Mouse (Mus musculus) limb, embryonic 14.5 days (tissue): ENCODE measurements at regions not wholly inside any gene's neighbourhood (a gene's known extent, or its start where the extent isn't known, plus 50 kb on each side); places are given as distances from the start of the nearest gene placed in this dataset.
"Not testable (repeated sequence)": the region's sequence is repeated elsewhere in the genome, so short reads cannot be mapped to it uniquely, and the experiment has no call there.

ENCODE experiments used
- ATAC-seq: fragments of 200-750 bp; cut with Nextera tagmentation; 2 replicates; pipeline ENCODE4 v1.8.0; 2017; ENCODE audit warnings: low read depth, moderate number of reproducible peaks, moderate TSS enrichment; ENCODE audit not compliant: low FRiP score
- DNase-seq: peaks from one replicate; pipeline ENCODE4 v3.0.0-alpha.2; 2015; ENCODE audit warnings: low spot score
- H3K27ac ChIP-seq: fragments of 300-500 bp; sonication (generic); replicated peaks from 2 replicates; pipeline ENCODE4 v1.5.1; 2014; ENCODE audit warnings: low read depth, mild to moderate bottlenecking, low read length, moderate library complexity, mixed read lengths
- H3K27me3 ChIP-seq: fragments of 300-500 bp; sonication (generic); 2 replicates; pipeline ENCODE4 v1.6.1; 2014; ENCODE audit warnings: low read length, mixed read lengths; ENCODE audit not compliant: control insufficient read depth, insufficient read depth
- H3K36me3 ChIP-seq: fragments of 300-500 bp; sonication (generic); 2 replicates; pipeline ENCODE4 v1.6.1; 2014; ENCODE audit warnings: mild to moderate bottlenecking, low read length, moderate library complexity, mixed read lengths; ENCODE audit not compliant: control insufficient read depth, insufficient read depth
- H3K4me1 ChIP-seq: fragments of 300-500 bp; sonication (generic); 2 replicates; pipeline ENCODE4 v1.6.1; 2014; ENCODE audit warnings: antibody characterized with exemption, low read length, mixed read lengths; ENCODE audit not compliant: control insufficient read depth, insufficient read depth
- H3K4me2 ChIP-seq: fragments of 300-500 bp; sonication (generic); replicated peaks from 2 replicates; pipeline ENCODE4 v1.6.1; 2014; ENCODE audit warnings: low read depth, mild to moderate bottlenecking, low read length, moderate library complexity; ENCODE audit not compliant: severe bottlenecking
- H3K4me3 ChIP-seq: fragments of 300-500 bp; sonication (generic); replicated peaks from 2 replicates; pipeline ENCODE4 v1.5.1; 2014; ENCODE audit warnings: low read length
- H3K9ac ChIP-seq: fragments of 300-500 bp; sonication (generic); 2 replicates; pipeline ENCODE4 v1.6.1; 2014; ENCODE audit warnings: mild to moderate bottlenecking, low read depth, low read length, moderate library complexity; ENCODE audit not compliant: severe bottlenecking
- H3K9me3 ChIP-seq: fragments of 300-500 bp; sonication (generic); 2 replicates; pipeline ENCODE4 v1.6.1; 2016; ENCODE audit warnings: low read length; ENCODE audit not compliant: control insufficient read depth
- POLR2A ChIP-seq: fragments of 200-500 bp; IDR thresholded peaks from 2 replicates; pipeline ENCODE4 v1.8.0; 2012; ENCODE audit warnings: inconsistent platforms, mild to moderate bottlenecking, moderate library complexity, borderline replicate concordance; ENCODE audit not compliant: insufficient read depth, insufficient read length; ENCODE audit errors: extremely low read depth
- WGBS: fragments of 180-500 bp; shearing (Covaris S2); extraction: QIAGEN DNeasy Blood & Tissue Kit; methylation state at CpG from one replicate; pipeline ENCODE4 v1.1.7; 2014; 5-methylcytosine and 5-hydroxymethylcytosine counted together

- 26% methylated on average over 2 of the region's 2 CpGs for WGBS
- no peak for ATAC-seq
- DNase-seq, result peak; percentile 50
- Histone ChIP-seq H3K4me1 (no peaks in the 10 kb centered on the region), H3K4me2 (no peak overlapping the region), H3K9me3 (no peaks in the 10 kb centered on the region), H3K36me3 (no peaks in the 10 kb centered on the region), H3K4me3 (no peak overlapping the region), H3K9ac (no peak overlapping the region), H3K27me3 (no peaks in the 10 kb centered on the region), H3K27ac (no peak overlapping the region)
- no peak for TF ChIP-seq POLR2A
Measured at GRCm38 (mm10) chr10:49985038-49985437, 196.5 kb upstream of the Grik2 start.

- no peak overlapping the region for H3K9ac ChIP-seq
Measured at GRCm38 (mm10) chr10:49952434-49952833, 163.9 kb upstream of the Grik2 start.

GRCm38 (mm10) chr10:49937305-49937704 lies 148.7 kb upstream of the Grik2 start:
- not testable (repeated sequence) for H3K9me3 ChIP-seq, H3K4me3 ChIP-seq, H3K4me1 ChIP-seq, H3K27me3 ChIP-seq, ATAC-seq, H3K27ac ChIP-seq, H3K4me2 ChIP-seq, H3K9ac ChIP-seq, H3K36me3 ChIP-seq, DNase-seq
- 81% methylated on average over 2 of the region's 2 CpGs for WGBS

More at GRCm38 (mm10) chr10:49952434-49952833, 163.9 kb upstream of the Grik2 start:
- TF ChIP-seq POLR2A, result no peak
- H3K27me3 ChIP-seq, result no peaks in the 10 kb centered on the region
- DNase-seq (no peak), ATAC-seq (no peak)
- H3K9me3 ChIP-seq, result no peaks in the 10 kb centered on the region
- H3K36me3 ChIP-seq, result no peaks in the 10 kb centered on the region
- no peak overlapping the region for H3K27ac ChIP-seq
- H3K4me1 ChIP-seq, result no peaks in the 10 kb centered on the region
- H3K4me3 ChIP-seq, result no peak overlapping the region
- H3K4me2 ChIP-seq, result no peak overlapping the region

- H3K4me2 ChIP-seq, H3K9ac ChIP-seq: not testable (repeated sequence)
Measured at GRCm38 (mm10) chr10:49909206-49909605, 120.6 kb upstream of the Grik2 start.

GRCm38 (mm10) chr10:49908126-49908525 lies 119.6 kb upstream of the Grik2 start:
- H3K27me3 ChIP-seq, H3K4me2 ChIP-seq, H3K36me3 ChIP-seq, ATAC-seq, H3K4me1 ChIP-seq, H3K9ac ChIP-seq, H3K27ac ChIP-seq, H3K4me3 ChIP-seq, DNase-seq, H3K9me3 ChIP-seq: not testable (repeated sequence)
- 67% methylated on average over 1 of the region's 1 CpGs for WGBS

More at GRCm38 (mm10) chr10:49909206-49909605, 120.6 kb upstream of the Grik2 start:
- not testable (repeated sequence) for H3K4me1 ChIP-seq, H3K9me3 ChIP-seq, H3K27ac ChIP-seq, H3K4me3 ChIP-seq, H3K36me3 ChIP-seq, ATAC-seq, DNase-seq, H3K27me3 ChIP-seq
- 78% methylated on average over 4 of the region's 4 CpGs for WGBS

- not testable (repeated sequence) for H3K36me3 ChIP-seq, H3K9ac ChIP-seq, H3K4me2 ChIP-seq, H3K9me3 ChIP-seq, H3K27me3 ChIP-seq, H3K27ac ChIP-seq, H3K4me1 ChIP-seq, H3K4me3 ChIP-seq, ATAC-seq, DNase-seq
- 84% methylated on average over 1 of the region's 1 CpGs for WGBS
Measured at GRCm38 (mm10) chr10:49904626-49905025, 116.1 kb upstream of the Grik2 start.
